Mouse (Mus musculus): ENCODE measurements at regions not wholly inside any gene's neighbourhood (a gene's known extent, or its start where the extent isn't known, plus 50 kb on each side); places are given as distances from the start of the nearest gene placed in this dataset.

- DNase-seq: no peak
These were observed 60.6 kb upstream of the Tas2r134 start for GRCm38 (mm10) chr2:51566554-51567246.

- DNase-seq: no peak
These were observed 63.4 kb upstream of the Tas2r134 start for GRCm38 (mm10) chr2:51563881-51564280.

- no peak for DNase-seq
These were observed 64.1 kb upstream of the Tas2r134 start for GRCm38 (mm10) chr2:51563240-51563639.

GRCm38 (mm10) chr2:51550863-51551262 is 76.4 kb upstream of the Tas2r134 start:
- DNase-seq: no peak

DNA sequence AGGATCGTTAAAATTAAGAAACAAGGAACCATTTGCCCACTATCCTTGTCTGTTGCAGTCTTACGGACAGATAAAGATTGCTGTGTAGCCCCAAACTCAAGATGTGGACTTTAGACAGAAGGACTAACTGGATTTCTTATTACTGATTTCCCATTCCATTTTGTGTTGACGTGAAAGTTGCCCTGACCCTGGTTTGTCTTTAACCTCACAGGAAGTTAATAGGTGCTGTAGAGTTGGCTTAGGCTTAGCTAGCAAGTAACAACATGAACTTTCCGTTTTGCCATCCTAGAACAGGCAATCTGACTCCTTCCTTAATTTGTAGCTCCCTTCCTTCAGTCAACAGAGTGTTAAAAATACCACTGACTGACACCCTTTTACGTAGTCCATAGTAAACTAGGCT is 78.2 kb upstream of the Tas2r134 start:
- DNase-seq: no peak

GRCm38 (mm10) chr2:51546181-51546580 is 81.1 kb upstream of the Tas2r134 start:
- no peak for DNase-seq

GRCm38 (mm10) chr2:51543949-51544348 is 83.4 kb upstream of the Tas2r134 start:
- no peak for DNase-seq

DNA sequence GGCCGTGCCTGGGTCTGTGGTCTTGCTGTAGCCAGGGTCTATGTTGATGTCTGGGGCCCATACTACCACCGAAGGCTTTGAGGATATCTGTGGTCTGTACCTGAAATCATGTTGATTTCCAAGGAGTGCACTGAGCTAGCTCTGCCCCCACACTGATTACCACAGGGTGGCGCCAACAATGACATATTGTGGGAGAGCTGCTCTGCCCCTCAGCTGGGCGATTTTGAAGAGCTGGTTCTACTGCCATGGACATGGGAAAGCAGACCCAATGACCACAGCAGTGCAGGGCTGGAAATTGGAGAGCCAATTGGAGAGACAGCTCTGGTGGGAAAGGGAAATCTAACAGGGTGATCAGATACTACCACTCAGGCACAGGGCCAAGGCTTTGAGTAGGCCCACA is 85.0 kb upstream of the Tas2r134 start:
- DNase-seq: peak in 1 of 2 experiments; percentile 18

- DNase-seq: no peak
These were observed 94.4 kb upstream of the Tas2r134 start for GRCm38 (mm10) chr2:51532709-51533414.

GRCm38 (mm10) chr2:51531106-51531839 is 96.0 kb upstream of the Tas2r134 start:
- no peak for DNase-seq

DNA sequence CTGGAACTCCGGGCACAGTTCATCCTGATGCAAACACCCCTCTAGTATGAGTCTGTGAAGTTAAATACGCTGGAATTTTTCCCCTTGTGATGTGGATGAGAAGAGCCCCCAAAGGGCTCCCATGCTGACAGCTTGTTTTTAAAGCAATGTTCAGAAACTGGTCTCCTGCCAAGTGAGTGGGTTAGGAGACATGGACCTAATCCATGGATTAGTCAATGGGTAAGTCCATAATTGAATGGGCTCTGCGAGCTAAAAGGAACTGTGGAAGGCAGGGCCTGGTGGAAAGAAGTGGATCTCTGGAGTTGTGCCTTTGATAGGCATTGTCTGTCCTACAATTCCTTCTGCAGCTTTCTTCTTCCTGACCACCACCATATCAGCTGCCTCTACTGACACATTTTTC is 104.5 kb upstream of the Tas2r134 start:
- DNase-seq: no peak

- DNase-seq: no peak
These were observed 117.9 kb upstream of the Tas2r134 start for GRCm38 (mm10) chr2:51509220-51510011.

GRCm38 (mm10) chr2:51497896-51498295 is 129.4 kb upstream of the Tas2r134 start:
- DNase-seq: no peak

- DNase-seq: no peak
These were observed 153.6 kb upstream of the Tas2r134 start for GRCm38 (mm10) chr2:51473753-51474152.

DNA sequence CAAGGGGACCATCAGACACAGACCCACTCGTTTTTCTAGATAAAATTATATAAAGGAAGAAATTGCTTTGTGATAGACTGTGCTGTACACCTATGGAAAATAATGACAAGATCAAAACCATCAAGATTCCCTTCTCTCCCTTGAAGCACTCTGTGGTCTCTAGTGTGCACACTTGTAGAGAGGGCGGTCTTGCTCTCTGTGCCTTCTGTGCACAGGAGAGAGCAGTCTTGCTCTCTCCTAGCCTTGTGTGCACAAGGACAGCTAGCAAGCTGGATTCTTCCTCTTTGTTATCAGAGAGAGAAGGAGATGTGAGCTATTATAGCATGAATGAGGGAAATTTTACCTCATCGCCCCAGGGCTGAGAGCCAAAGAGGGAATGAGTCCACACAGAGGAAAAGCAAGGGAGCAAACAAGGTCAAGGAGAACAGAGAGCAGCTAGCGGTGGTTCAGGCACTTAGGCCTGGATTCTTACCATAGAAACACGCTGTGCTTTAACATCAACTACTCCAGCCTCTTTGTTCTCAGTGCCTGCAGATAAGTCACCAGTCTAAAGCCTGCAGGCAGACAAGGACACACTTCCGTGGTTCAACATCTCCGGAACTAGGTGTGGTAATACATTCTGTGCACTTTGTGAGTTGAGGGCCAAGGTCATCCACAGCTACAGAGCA is 160.2 kb upstream of the Tas2r134 start:
- no peak for DNase-seq

- DNase-seq: no peak
These were observed 161.3 kb upstream of the Tas2r134 start for GRCm38 (mm10) chr2:51466003-51466402.

- DNase-seq: no peak
These were observed 161.7 kb upstream of the Tas2r134 start for GRCm38 (mm10) chr2:51465576-51465975.

- no peak for DNase-seq
These were observed 163.0 kb upstream of the Tas2r134 start for GRCm38 (mm10) chr2:51464356-51464755.

- DNase-seq: no peak
These were observed 166.4 kb upstream of the Tas2r134 start for GRCm38 (mm10) chr2:51460896-51461295.

GRCm38 (mm10) chr2:51459486-51459885 is 167.8 kb upstream of the Tas2r134 start:
- no peak for DNase-seq

DNA sequence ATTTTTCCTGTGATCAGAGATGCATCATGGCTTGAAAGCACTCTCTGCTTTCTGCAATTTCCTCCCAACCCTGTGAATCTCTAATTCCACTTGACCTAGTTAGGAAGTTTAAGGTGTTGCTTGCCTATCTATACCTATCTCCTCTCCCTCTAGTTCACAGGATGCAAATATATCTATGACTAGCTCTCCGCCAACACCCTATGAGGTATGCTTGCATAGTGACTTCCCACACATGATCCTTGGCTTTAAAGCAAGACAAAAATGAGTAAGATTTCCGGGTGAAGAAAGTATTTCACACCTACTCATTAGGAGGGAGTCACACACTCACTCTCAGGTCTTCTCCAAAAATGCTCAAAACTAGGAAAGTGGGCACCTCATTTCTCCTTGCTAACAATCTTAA is 169.6 kb upstream of the Tas2r134 start:
- DNase-seq: no peak

- DNase-seq: peak; percentile 9 to 37
These were observed 174.5 kb upstream of the Tas2r134 start for GRCm38 (mm10) chr2:51452816-51453215.
